ENCODE assay signal across 12 mouse cellular contexts in genomic region chr19:28191428-28192116, GRCm38 (mm10).
DNase-seq lines count a peak whose midpoint lies in the region; ATAC-seq and TF ChIP-seq lines count a peak whose summit lies in the region.
"Had no signal": no experiment of that assay in that cellular context is flagged by ENCODE, and none has a peak within 500 bp of the region (broad histone marks: within the 10 kb centered on the region; RNA-seq: fewer than 3 reads in every experiment).

No protein-coding gene starts in this region.

- no peak overlapping the region for H3K4me2 ChIP-seq in lung, postnatal 0 days (replicated peaks; ENCODE audit: low read depth, low read length)
- no peak overlapping the region for H3K4me2 ChIP-seq in forebrain, embryonic 14.5 days (ENCODE audit: low read length)
- no peak overlapping the region for H3K4me2 ChIP-seq in kidney, embryonic 15.5 days
- H3K4me2 ChIP-seq in midbrain, postnatal 0 days (ENCODE audit: low read depth, low read length, poor library complexity, severe bottlenecking) = no peak overlapping the region

- 27% methylated on average over 9 of the region's 9 CpGs for WGBS in lung, postnatal 0 days
- WGBS in lung, adult 2 months = 36% methylated on average over 9 of the region's 9 CpGs
- 3% methylated on average over 9 of the region's 9 CpGs for WGBS in forebrain, embryonic 14.5 days
- 32% methylated on average over 9 of the region's 9 CpGs for WGBS in kidney, embryonic 15.5 days
- 16% methylated on average over 9 of the region's 9 CpGs for WGBS in midbrain, postnatal 0 days

- H3K4me3 ChIP-seq in lung, postnatal 0 days (ENCODE audit: low read depth, low read length) = no peak overlapping the region
- no peak overlapping the region for H3K4me3 ChIP-seq in lung, adult 2 months (replicated peaks; ENCODE audit: extremely low read depth, low read depth, low read length)
- H3K4me3 ChIP-seq in forebrain, embryonic 14.5 days (ENCODE audit: low read depth, low read length) = no peak overlapping the region
- no peak overlapping the region for H3K4me3 ChIP-seq in kidney, embryonic 15.5 days (replicated peaks)
- H3K4me3 ChIP-seq in midbrain, postnatal 0 days (ENCODE audit: low read depth, low read length) = no peak overlapping the region
- H3K4me3 ChIP-seq: layer of hippocampus, adult 2 months had no signal

- no peak overlapping the region for H3K9ac ChIP-seq in lung, postnatal 0 days (replicated peaks; ENCODE audit: low read depth)
- no peak overlapping the region for H3K9ac ChIP-seq in forebrain, embryonic 14.5 days (ENCODE audit: low read length)
- no peak overlapping the region for H3K9ac ChIP-seq in kidney, embryonic 15.5 days
- H3K9ac ChIP-seq in midbrain, postnatal 0 days (replicated peaks; ENCODE audit: low read length, poor library complexity, severe bottlenecking) = no peak overlapping the region
- H3K9ac ChIP-seq: liver, postnatal 0 days had no signal

- peak; percentile 6 for DNase-seq in lung, postnatal 0 days (ENCODE audit: low spot score)
- DNase-seq in lung, adult 2 months = no peak
- peak; percentile 81 for DNase-seq in forebrain, embryonic 14.5 days (ENCODE audit: low spot score)
- DNase-seq in midbrain, postnatal 0 days (ENCODE audit: low spot score) = peak; percentile 15
- DNase-seq in frontal cortex, postnatal 14 days (ENCODE audit: low spot score in 2 of 2) = no peak
- DNase-seq in left cerebral cortex, adult 18-20 months (ENCODE audit: low spot score in 2 of 2) = no peak
- DNase-seq in frontal cortex, adult 2 months (ENCODE audit: extremely low spot score in 1 of 2, low spot score in 1 of 2) = no peak
- DNase-seq: cerebellum, adult 9-11 months; gastrocnemius, postnatal 10 days; liver, postnatal 0 days had no signal

- H3K27me3 ChIP-seq in lung, postnatal 0 days (replicated peaks; ENCODE audit: insufficient read depth, low read length) = no peaks in the 10 kb centered on the region
- H3K27me3 ChIP-seq in forebrain, embryonic 14.5 days (replicated peaks; ENCODE audit: control insufficient read depth, insufficient read depth, low read length) = no peaks in the 10 kb centered on the region
- H3K27me3 ChIP-seq in kidney, embryonic 15.5 days = no peaks in the 10 kb centered on the region
- H3K27me3 ChIP-seq in midbrain, postnatal 0 days (ENCODE audit: insufficient read depth, low read length) = no peaks in the 10 kb centered on the region

- TF ChIP-seq POLR2A in lung, adult 2 months (IDR thresholded peaks at IDR 0.05; ENCODE audit: borderline replicate concordance, extremely low read depth, low read depth, low read length) = no peak

- no peaks in the 10 kb centered on the region for H3K4me1 ChIP-seq in lung, postnatal 0 days (ENCODE audit: insufficient read depth, low read depth, low read length)
- no peaks in the 10 kb centered on the region for H3K4me1 ChIP-seq in lung, adult 2 months (ENCODE audit: control insufficient read depth, insufficient read depth, low read length)
- H3K4me1 ChIP-seq in forebrain, embryonic 14.5 days (ENCODE audit: control insufficient read depth, insufficient read depth, low read length) = peaks cover 7% of the 10 kb centered on the region; the same call in 1 of the 2 replicates
- H3K4me1 ChIP-seq in kidney, embryonic 15.5 days = peaks cover 17% of the 10 kb centered on the region
- peaks cover 2% of the 10 kb centered on the region; the same call in 1 of the 2 replicates for H3K4me1 ChIP-seq in midbrain, postnatal 0 days (ENCODE audit: insufficient read depth, low read length)

- no peak for ATAC-seq in lung, postnatal 0 days
- ATAC-seq in forebrain, embryonic 14.5 days = peak; percentile 80
- ATAC-seq in kidney, embryonic 15.5 days (replicated peaks; ENCODE audit: low FRiP score) = peak; percentile 58; the same call in 1 of the 2 replicates
- ATAC-seq in midbrain, postnatal 0 days (ENCODE audit: low FRiP score) = no peak
- ATAC-seq: liver, postnatal 0 days had no signal

- no peak for TF ChIP-seq CTCF in lung, postnatal 0 days (IDR thresholded peaks at IDR 0.05)
- TF ChIP-seq CTCF in lung, adult 2 months (IDR thresholded peaks at IDR 0.05; ENCODE audit: insufficient read depth, low read length) = no peak
- no peak for TF ChIP-seq CTCF in midbrain, postnatal 0 days (IDR thresholded peaks at IDR 0.05)

- H3K36me3 ChIP-seq in lung, postnatal 0 days (ENCODE audit: insufficient read depth, low read length) = no peaks in the 10 kb centered on the region
- no peaks in the 10 kb centered on the region for H3K36me3 ChIP-seq in forebrain, embryonic 14.5 days (ENCODE audit: control insufficient read depth, insufficient read depth, low read length)
- H3K36me3 ChIP-seq in kidney, embryonic 15.5 days = no peaks in the 10 kb centered on the region
- H3K36me3 ChIP-seq in midbrain, postnatal 0 days (ENCODE audit: insufficient read depth, low read length) = no peaks in the 10 kb centered on the region

- no peaks in the 10 kb centered on the region for H3K9me3 ChIP-seq in lung, postnatal 0 days (ENCODE audit: low read length)
- H3K9me3 ChIP-seq in forebrain, embryonic 14.5 days (replicated peaks; ENCODE audit: control insufficient read depth, low read length) = no peaks in the 10 kb centered on the region
- no peaks in the 10 kb centered on the region; the same call in 1 of the 2 replicates for H3K9me3 ChIP-seq in kidney, embryonic 15.5 days (replicated peaks)
- H3K9me3 ChIP-seq in midbrain, postnatal 0 days (ENCODE audit: low read length) = no peaks in the 10 kb centered on the region

- H3K27ac ChIP-seq in lung, postnatal 0 days (ENCODE audit: low read length) = no peak overlapping the region
- H3K27ac ChIP-seq in forebrain, embryonic 14.5 days (ENCODE audit: low read depth, low read length) = no peak overlapping the region
- H3K27ac ChIP-seq in kidney, embryonic 15.5 days = peak overlapping the region; percentile 75
- H3K27ac ChIP-seq in midbrain, postnatal 0 days (ENCODE audit: low read depth, low read length) = no peak overlapping the region
- H3K27ac ChIP-seq: layer of hippocampus, adult 2 months had no signal

- no peak for TF ChIP-seq EP300 in lung, postnatal 0 days (IDR thresholded peaks at IDR 0.05)

Comparison
In these comparisons a context has a peak if more than half of its experiments do, and no peak if none do; other contexts are left out.
1. DNase-seq: peak in lung, postnatal 0 days (single experiment), forebrain, embryonic 14.5 days (single experiment) and midbrain, postnatal 0 days (single experiment); none in lung, adult 2 months (single experiment), frontal cortex, postnatal 14 days (0 of 2), left cerebral cortex, adult 18-20 months (0 of 2) and frontal cortex, adult 2 months (0 of 2).
2. ATAC-seq: peak in forebrain, embryonic 14.5 days (single experiment) and kidney, embryonic 15.5 days (single experiment); none in lung, postnatal 0 days (single experiment) and midbrain, postnatal 0 days (single experiment).